Mouse (Mus musculus) heart, postnatal 4 days (tissue): ENCODE results near the gene Gtpbp1. TPM values are rescaled to one million over a fixed set of nuclear protein-coding genes. Genes with fewer than 3 reads are reported as not detected.

Experiments used
- DNase-seq: peaks from one replicate; pipeline ENCODE4 v3.0.0; 2021
- total RNA-seq, 2 experiments: library from RNA; stranded (reverse); gene quantifications; 2 replicates each; pipeline ENCODE4 v1.2.3; 2021

Gene Gtpbp1
- total RNA-seq, 2 experiments from 2014 or later: 40.2 to 41.9 TPM

- DNase-seq: no peak
Observed at GRCm38 (mm10) chr15:79686046-79686869, 4.4 kb upstream of the Gtpbp1 start.

- DNase-seq: peak; percentile 66
Observed at GRCm38 (mm10) chr15:79687175-79687574, 3.5 kb upstream of the Gtpbp1 start.

GRCm38 (mm10) chr15:79687646-79688267, 2.9 kb upstream of the Gtpbp1 start, which contains the start of gene Josd1:
Gene Josd1 (minus strand): TSS chr15:79687919.
- DNase-seq: peak; percentile 97

GRCm38 (mm10) chr15:79688268-79688956, 2.2 kb upstream of the Gtpbp1 start:
- no peak for DNase-seq

GRCm38 (mm10) chr15:79689662-79690425, 801 bp upstream of the Gtpbp1 start:
- no peak for DNase-seq

GRCm38 (mm10) chr15:79691023-79691508, 421 bp downstream of the Gtpbp1 start:
- DNase-seq: peak; percentile 62

- DNase-seq: no peak
Observed at GRCm38 (mm10) chr15:79692334-79692733, 1.7 kb downstream of the Gtpbp1 start.

- DNase-seq: no peak
Observed at GRCm38 (mm10) chr15:79693740-79694139, 3.1 kb downstream of the Gtpbp1 start.

- no peak for DNase-seq
Observed at GRCm38 (mm10) chr15:79694512-79694911, 3.9 kb downstream of the Gtpbp1 start.

- DNase-seq: no peak
Observed at GRCm38 (mm10) chr15:79695516-79695915, 4.9 kb downstream of the Gtpbp1 start.

- no peak for DNase-seq
Observed at GRCm38 (mm10) chr15:79696508-79696907, 5.9 kb downstream of the Gtpbp1 start.

GRCm38 (mm10) chr15:79697011-79697410, 6.4 kb downstream of the Gtpbp1 start:
- DNase-seq: no peak

- DNase-seq: no peak
Observed at GRCm38 (mm10) chr15:79697558-79698187, 7.0 kb downstream of the Gtpbp1 start.

GRCm38 (mm10) chr15:79706603-79707214, 16.1 kb downstream of the Gtpbp1 start:
- no peak for DNase-seq

- DNase-seq: no peak
Observed at GRCm38 (mm10) chr15:79708229-79708822, 17.7 kb downstream of the Gtpbp1 start.

- no peak for DNase-seq
Observed at GRCm38 (mm10) chr15:79715646-79716045, 25.0 kb downstream of the Gtpbp1 start.

- DNase-seq: no peak
Observed at GRCm38 (mm10) chr15:79716710-79717109, 26.1 kb downstream of the Gtpbp1 start.

GRCm38 (mm10) chr15:79720267-79720666, 29.6 kb downstream of the Gtpbp1 start:
- no peak for DNase-seq

GRCm38 (mm10) chr15:79720796-79721195, 30.2 kb downstream of the Gtpbp1 start:
- DNase-seq: no peak

GRCm38 (mm10) chr15:79723439-79723838, 32.8 kb downstream of the Gtpbp1 start:
- DNase-seq: peak; percentile 62
